Mouse (Mus musculus): ENCODE measurements around the gene Elmo1. TPM values are rescaled to one million over a fixed set of nuclear protein-coding genes. Genes with fewer than 3 reads are reported as not detected.
A peak's percentile ranks its signal among the peaks of the same experiment; 100 is the strongest.
"Not testable (repeated sequence)": the region's sequence is repeated elsewhere in the genome, so short reads cannot be mapped to it uniquely, and the experiment has no call there.

Gene Elmo1
- total RNA-seq, 2 experiments from 2014 or later = 27.9 to 28.3 TPM

GRCm38 (mm10) chr13:20575186-20575585 lies 484.8 kb downstream of the Elmo1 start:
- no peak for DNase-seq (ENCODE audit: low spot score in 2 of 2)

GRCm38 (mm10) chr13:20585868-20586267 lies 495.5 kb downstream of the Elmo1 start:
- DNase-seq (ENCODE audit: low spot score in 2 of 2) = no peak

DNA sequence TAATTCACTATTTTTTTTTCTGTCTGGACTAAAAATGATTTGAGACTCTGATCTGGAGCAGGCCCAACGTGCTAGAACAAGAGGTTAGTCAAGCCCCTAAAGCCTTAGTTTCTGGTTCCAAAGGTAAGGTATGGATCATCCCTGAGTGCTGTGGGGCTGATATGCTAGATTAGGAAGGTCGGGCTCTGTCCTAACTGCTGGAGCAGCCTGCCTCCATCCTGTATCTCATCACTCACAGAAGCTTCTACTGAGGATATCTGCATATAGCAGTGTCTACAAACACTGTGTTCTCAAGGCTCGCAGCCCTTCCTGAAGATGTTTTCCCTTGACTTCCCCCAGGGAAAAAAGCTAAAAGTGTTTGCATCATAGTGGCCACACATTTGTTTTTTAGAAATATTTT lies 496.1 kb downstream of the Elmo1 start:
- DNase-seq (ENCODE audit: low spot score in 2 of 2) = no peak

DNA sequence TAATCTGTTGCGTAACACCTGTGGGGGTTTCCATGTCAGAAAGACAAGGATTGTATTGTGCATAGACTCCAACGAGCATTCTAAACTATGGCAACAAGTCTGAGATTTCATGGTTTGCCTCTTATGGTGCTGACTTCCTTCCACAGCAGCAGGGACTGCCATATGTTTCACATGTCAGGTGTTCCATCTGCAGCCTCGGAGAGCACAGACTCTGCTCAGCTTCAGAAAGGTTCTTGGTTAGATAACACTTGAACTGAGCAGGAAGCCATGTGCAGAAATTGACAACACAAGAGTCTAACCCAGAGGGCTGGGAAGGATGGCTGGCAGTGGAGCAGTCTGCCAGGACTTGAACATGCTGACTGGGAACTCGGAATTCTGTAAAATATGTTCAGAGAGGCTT lies 500.6 kb downstream of the Elmo1 start:
- DNase-seq (ENCODE audit: low spot score in 2 of 2) = no peak

GRCm38 (mm10) chr13:20597307-20597706 lies 506.9 kb downstream of the Elmo1 start:
- DNase-seq (ENCODE audit: low spot score in 2 of 2) = no peak

- DNase-seq (ENCODE audit: low spot score in 2 of 2) = no peak
These were observed 508.2 kb downstream of the Elmo1 start for GRCm38 (mm10) chr13:20598618-20599017.

- no peak for DNase-seq (ENCODE audit: low spot score in 2 of 2)
These were observed 509.9 kb downstream of the Elmo1 start for GRCm38 (mm10) chr13:20600246-20600645.

- no peak for DNase-seq (ENCODE audit: low spot score in 2 of 2)
These were observed 511.0 kb downstream of the Elmo1 start for GRCm38 (mm10) chr13:20601421-20601820.

GRCm38 (mm10) chr13:20606891-20607290 lies 516.5 kb downstream of the Elmo1 start:
- no peak for DNase-seq (ENCODE audit: low spot score in 2 of 2)

DNA sequence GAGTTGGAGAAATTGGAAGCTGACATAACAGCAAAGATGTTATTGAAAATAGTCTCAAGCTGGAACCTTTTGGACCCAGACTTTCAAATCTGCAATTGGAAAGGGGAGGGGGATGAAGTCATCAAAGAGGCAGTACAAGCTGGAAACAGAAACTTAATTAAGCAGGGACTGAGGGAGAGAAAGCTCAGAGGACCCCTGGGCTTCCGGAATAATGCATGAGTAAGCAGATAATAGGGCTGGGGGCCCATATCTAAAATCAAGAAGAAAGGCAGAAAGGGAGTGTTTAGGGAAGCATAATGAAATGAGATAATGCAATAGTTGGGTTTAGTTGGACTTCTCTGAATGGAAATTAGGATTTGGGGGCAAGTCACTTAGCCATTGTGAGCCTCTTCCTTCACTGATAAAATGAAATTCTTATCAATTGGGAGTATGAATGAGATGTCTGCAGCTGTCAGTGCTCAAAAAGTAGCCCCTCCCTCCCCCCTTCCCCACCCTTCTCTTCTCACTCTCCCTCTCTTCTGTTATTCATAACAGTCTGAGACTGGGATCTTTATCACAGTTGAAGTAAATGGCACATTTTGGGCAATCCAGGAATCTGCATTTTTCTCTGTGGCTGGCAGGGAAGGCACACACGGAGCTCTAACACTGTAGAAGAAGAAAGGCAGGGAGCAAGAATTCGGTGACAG lies 518.8 kb downstream of the Elmo1 start:
- no peak for DNase-seq (ENCODE audit: low spot score in 2 of 2)

GRCm38 (mm10) chr13:20615596-20616469 lies 525.4 kb downstream of the Elmo1 start:
- no peak for DNase-seq (ENCODE audit: low spot score in 2 of 2)

DNA sequence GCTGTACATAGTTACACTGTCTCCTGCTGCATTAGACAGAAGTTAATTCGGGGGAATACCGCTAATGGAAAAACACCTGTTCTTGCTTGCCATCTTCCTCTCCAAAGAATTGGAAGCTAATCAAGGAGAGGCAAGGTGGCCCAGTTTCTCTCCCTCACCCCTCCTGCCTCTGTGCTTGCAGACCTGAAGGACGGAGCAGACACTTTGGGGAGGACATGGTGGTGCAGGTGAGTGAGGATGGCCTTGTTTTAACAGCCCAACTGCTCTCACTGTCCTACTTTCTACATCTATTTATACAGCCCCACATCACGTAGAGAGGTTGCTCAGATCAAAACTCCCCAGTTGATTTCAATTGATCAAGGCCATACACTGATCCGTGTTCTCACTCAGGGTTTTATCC lies 529.5 kb downstream of the Elmo1 start:
- DNase-seq (ENCODE audit: low spot score in 2 of 2) = no peak

DNA sequence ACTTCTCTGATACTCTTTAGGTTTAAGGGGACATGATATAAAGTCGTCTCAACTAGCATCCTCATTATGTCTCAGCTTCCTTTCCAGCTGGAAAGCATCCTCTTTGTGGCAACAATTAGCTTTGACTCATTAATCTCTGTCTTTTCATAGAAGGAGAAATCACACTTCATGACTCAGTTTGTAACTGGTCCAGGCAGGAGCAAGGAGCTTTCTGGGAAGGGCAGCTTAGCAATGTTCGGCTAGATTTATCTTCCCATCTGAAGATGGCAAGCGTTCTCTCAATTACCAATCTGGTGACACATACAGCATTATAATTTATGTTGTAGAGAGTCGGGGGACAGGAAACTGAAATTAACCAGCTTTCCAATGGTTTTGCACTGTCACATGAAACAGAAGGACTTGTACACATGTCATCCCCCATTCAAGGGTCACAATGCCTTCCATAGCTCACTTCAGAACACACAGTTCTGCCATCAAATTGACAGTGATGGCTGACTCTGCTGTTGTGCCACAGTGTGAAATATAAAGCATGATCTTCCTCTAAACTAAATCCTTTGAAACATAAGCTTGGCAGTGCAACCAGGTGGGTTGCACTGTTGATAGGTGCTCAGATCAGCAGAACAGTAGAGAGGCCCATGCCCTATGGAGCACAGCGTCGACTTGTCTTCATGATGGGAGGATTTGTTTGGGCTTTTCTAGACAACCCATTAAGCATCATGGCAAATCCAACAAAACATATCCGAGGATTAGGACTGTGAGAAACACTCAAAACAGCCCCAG lies 532.9 kb downstream of the Elmo1 start:
- no peak for DNase-seq (ENCODE audit: low spot score in 2 of 2)

- DNase-seq (ENCODE audit: low spot score in 2 of 2) = no peak
These were observed 537.4 kb downstream of the Elmo1 start for GRCm38 (mm10) chr13:20627796-20628195.

- no peak for DNase-seq (ENCODE audit: low spot score in 2 of 2)
These were observed 542.1 kb downstream of the Elmo1 start for GRCm38 (mm10) chr13:20632477-20632876.

DNA sequence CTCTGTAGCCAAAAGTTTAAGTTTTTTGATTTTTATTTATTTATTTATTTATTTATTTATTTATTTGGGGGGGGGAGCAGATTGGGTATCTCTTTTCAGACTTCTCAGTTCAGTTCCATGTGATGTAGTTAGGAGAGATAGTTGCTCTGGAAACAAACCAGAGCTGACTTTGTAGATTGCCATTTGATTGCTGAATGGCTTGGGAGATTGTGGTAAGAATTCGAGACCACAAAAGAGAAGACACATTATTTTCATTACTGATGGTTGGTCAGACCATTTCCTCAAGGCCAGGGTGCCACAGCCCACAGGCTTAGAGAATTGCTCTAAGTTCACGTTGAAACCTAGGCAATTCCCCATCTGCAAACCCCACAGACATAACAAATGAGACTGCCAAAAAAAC lies 544.3 kb downstream of the Elmo1 start:
- not testable (repeated sequence) for DNase-seq (ENCODE audit: low spot score in 2 of 2)

DNA sequence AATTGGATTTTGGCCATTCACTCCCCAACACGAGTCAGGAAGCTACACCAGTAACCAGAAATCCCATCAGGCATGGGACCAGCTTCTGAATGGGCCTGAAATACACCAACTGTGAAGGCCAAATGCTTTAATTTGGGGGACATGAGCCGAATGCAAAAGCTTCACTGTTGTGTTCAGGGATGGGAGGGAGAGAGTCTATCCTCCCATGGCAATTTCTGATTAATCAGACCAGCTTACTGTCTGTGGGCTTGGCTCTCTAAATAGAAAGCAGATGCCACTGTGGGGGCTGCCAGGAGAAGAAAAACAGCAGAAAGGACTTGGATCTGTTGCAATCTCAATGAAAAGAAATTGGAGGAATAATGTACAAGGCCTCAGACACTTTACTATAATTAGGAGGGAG lies 545.2 kb downstream of the Elmo1 start:
- DNase-seq (ENCODE audit: low spot score in 2 of 2) = peak; percentile 46 to 61

All from layer of hippocampus, postnatal 10 days (tissue).